Mouse (Mus musculus): ENCODE data around the gene Spocd1. TPM values are rescaled to one million over a fixed set of nuclear protein-coding genes. Genes with fewer than 3 reads are reported as not detected.

Spocd1 gene
- total RNA-seq, 2 experiments from 2014 or later = 0.07 TPM; not detected in 1

GRCm38 (mm10) chr4:129993944-129994695, 65.1 kb downstream of the Spocd1 start:
- DNase-seq = peak in 1 of 2 experiments; percentile 27
- intact Hi-C loops (cut with DNase I) = no loop called here

DNA sequence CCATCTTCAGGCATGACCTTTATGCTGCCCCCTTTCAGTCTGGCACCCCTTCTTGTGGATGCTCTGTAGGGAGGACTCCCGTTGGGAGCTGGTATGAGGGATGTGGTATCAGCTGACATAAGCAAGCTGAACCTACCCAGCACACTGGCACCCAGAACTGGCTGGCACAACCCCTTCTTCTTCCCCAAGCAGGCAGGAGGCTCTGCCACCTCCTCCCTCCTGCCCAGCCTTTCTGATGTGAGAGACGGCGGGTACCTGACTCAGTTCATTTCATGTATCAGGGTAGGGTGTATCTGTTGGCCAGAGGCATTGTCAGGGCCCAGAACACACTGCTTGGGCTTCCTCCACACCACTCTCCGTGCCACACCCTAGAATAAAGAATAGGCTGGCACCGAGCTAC, 65.7 kb downstream of the Spocd1 start:
- DNase-seq = no peak
- intact Hi-C loops (cut with DNase I) = no loop called here

DNA sequence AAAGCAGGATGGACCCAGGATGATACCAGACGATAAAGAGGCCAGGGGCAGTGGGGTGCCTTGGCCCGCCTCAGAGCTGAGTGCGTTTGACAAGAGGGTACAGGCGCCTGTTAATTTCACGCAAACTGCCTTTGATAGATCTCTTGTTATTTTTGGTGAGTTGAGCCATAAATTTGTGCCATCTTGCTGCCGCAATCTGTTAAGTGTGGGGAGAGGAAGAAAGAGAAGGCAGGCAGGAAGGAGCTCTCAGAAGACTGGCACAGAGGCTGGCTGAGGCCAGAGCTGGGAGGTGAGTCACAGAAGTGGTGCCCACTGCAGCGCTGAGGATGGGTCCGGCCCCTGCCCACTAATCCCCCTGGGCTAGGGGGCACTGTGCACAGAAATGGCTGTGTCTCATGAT, 66.2 kb downstream of the Spocd1 start:
- intact Hi-C loops (cut with DNase I) = no loop called here
- DNase-seq = no peak

DNA sequence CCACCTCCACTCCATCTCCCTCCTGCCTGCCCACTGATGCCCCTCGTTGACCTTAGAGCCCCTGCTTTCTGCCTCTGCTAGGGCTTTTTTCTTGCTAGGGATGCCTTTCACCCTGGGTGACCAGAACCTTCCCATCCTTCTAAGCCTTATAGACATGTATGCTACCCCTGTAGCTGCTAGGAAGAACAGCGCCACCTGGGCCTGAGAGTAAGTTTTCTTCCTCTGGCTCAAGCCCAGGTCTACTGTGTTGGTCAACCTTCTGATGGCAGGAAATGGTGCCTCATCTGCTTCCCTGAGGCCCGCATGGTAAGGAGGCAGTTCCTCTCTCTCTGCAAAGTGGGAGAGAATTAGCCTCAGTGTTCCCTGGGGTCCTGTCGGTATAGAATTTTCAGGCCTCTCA, 67.0 kb downstream of the Spocd1 start:
- intact Hi-C loops (cut with DNase I) = no loop called here
- DNase-seq = no peak

GRCm38 (mm10) chr4:129998124-129998523, 69.1 kb downstream of the Spocd1 start:
- DNase-seq = no peak
- intact Hi-C loops (cut with DNase I) = no loop called here

GRCm38 (mm10) chr4:130001710-130002109, 72.7 kb downstream of the Spocd1 start:
- intact Hi-C loops (cut with DNase I) = no loop called here
- DNase-seq = no peak

- DNase-seq = no peak
- intact Hi-C loops (cut with DNase I) = no loop called here
Observed at GRCm38 (mm10) chr4:130002157-130002556, 73.1 kb downstream of the Spocd1 start.

- intact Hi-C loops (cut with DNase I) = no loop called here
- peak in 1 of 2 experiments; percentile 32 for DNase-seq
Observed at GRCm38 (mm10) chr4:130005593-130005992, 76.5 kb downstream of the Spocd1 start.

DNA sequence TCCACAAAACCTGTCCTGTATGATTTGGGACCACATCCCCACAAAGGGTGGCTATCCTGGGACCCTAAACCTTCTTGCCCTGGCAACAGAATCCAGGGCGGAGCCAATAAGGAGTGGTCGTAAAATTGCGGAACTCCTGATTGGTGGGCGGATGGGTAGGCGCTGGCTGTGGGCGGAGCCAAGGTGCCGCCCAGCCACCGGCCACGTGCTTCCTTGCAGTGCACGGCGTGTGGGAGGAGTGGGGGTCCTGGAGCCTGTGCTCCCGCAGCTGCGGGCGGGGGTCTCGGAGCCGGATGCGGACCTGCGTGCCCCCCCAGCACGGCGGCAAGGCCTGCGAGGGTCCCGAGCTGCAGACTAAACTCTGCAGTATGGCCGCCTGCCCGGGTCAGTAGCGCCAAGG, 77.5 kb downstream of the Spocd1 start:
- intact Hi-C loops (cut with DNase I) = no loop called here
- no peak for DNase-seq

Other genes starting within 250 kb of the Spocd1 start
- gene Tmem39b, start 232.4 kb upstream of the Spocd1 start, total RNA-seq (2021) = 1 to 10 TPM; 4.6 to 6.2 TPM
- gene Khdrbs1, start 186.9 kb upstream of the Spocd1 start, total RNA-seq (2021) = 10 to 100 TPM; 67.8 to 76.8 TPM
- gene Ptp4a2, start 118.0 kb upstream of the Spocd1 start, total RNA-seq (2021) = 100 to 1,000 TPM; 243 to 271 TPM
- gene Adgrb2, start 55.6 kb downstream of the Spocd1 start, total RNA-seq (2021) = 1 to 10 TPM; 3.2 to 3.4 TPM
- 10 to 100 TPM; 24.6 to 25.4 TPM for gene Col16a1, start 118.6 kb downstream of the Spocd1 start, total RNA-seq (2021)
- gene Pef1, start 173.3 kb downstream of the Spocd1 start, total RNA-seq (2021) = 10 to 100 TPM; 39.4 to 39.9 TPM
- gene Hcrtr1, start 210.1 kb downstream of the Spocd1 start, total RNA-seq (2021) = not detected
- gene Tinagl1, start 245.9 kb downstream of the Spocd1 start, total RNA-seq (2021) = 10 to 100 TPM; 64.6 to 83.6 TPM

Measured in heart, postnatal 10 days (tissue).